Mouse (Mus musculus) heart, embryonic 16.5 days (tissue): ENCODE results near the gene Pclo. TPM values are rescaled to one million over a fixed set of nuclear protein-coding genes. Genes with fewer than 3 reads are reported as not detected.
A peak's percentile ranks its signal among the peaks of the same experiment; 100 is the strongest.
"Not testable (repeated sequence)": the region's sequence is repeated elsewhere in the genome, so short reads cannot be mapped to it uniquely, and the experiment has no call there.

ENCODE experiments used
- ATAC-seq: fragments of 200-750 bp; cut with Nextera tagmentation; replicated peaks from 2 replicates; pipeline ENCODE4 v1.8.0; 2017; ENCODE audit warnings: moderate number of reproducible peaks; ENCODE audit not compliant: insufficient read depth, low FRiP score; ENCODE audit errors: extremely low read depth
- H3K27ac ChIP-seq: fragments of 300-500 bp; sonication (generic); 2 replicates; pipeline ENCODE4 v1.5.1; 2014; ENCODE audit warnings: mild to moderate bottlenecking, low read length, control low read depth, moderate library complexity
- H3K27me3 ChIP-seq: fragments of 300-500 bp; sonication (generic); 2 replicates; pipeline ENCODE4 v1.6.1; 2014; ENCODE audit warnings: low read length, mixed read lengths; ENCODE audit not compliant: control insufficient read depth, insufficient read depth
- H3K36me3 ChIP-seq: fragments of 300-500 bp; sonication (generic); 2 replicates; pipeline ENCODE4 v1.6.1; 2014; ENCODE audit not compliant: control insufficient read depth, insufficient read depth
- H3K4me1 ChIP-seq: fragments of 300-500 bp; sonication (generic); 2 replicates; pipeline ENCODE4 v1.6.1; 2014; ENCODE audit warnings: low read length, mixed read lengths; ENCODE audit not compliant: control insufficient read depth, insufficient read depth
- H3K4me2 ChIP-seq: fragments of 300-500 bp; sonication (generic); 2 replicates; pipeline ENCODE4 v1.6.1; 2014; ENCODE audit warnings: low read depth, mild to moderate bottlenecking, control low read depth, low read length
- H3K4me3 ChIP-seq: fragments of 300-500 bp; sonication (generic); 2 replicates; pipeline ENCODE4 v1.5.1; 2014; ENCODE audit warnings: mild to moderate bottlenecking, control low read depth, low read length
- H3K9ac ChIP-seq: fragments of 300-500 bp; sonication (generic); 2 replicates; pipeline ENCODE4 v1.6.1; 2014; ENCODE audit warnings: low read length, control low read depth
- H3K9me3 ChIP-seq: fragments of 300-500 bp; sonication (generic); replicated peaks from 2 replicates; pipeline ENCODE4 v1.6.1; 2016; ENCODE audit warnings: low read length; ENCODE audit not compliant: control insufficient read depth
- WGBS: fragments of 180-500 bp; shearing (Covaris S2); extraction: QIAGEN DNeasy Blood & Tissue Kit; methylation state at CpG from one replicate; pipeline ENCODE4 v1.1.7; 2014; 5-methylcytosine and 5-hydroxymethylcytosine counted together
- polyA plus RNA-seq: library from polyadenylated mRNA; unstranded; fragments of >200 nt; fragmentation: Nextera tagmentation; extraction: Ambion mirVana; gene quantifications from 2 replicates; pipeline ENCODE4 v1.2.1, GENCODE M21; 2015

Gene Pclo
- polyA plus RNA-seq, 1 experiment from 2014 or later: 0.17 TPM

- Histone ChIP-seq H3K4me3 (no peak overlapping the region), H3K9me3 (no peaks in the 10 kb centered on the region), H3K9ac (no peak overlapping the region), H3K27me3 (no peaks in the 10 kb centered on the region), H3K4me2 (no peak overlapping the region), H3K36me3 (no peaks in the 10 kb centered on the region), H3K27ac (no peak overlapping the region), H3K4me1 (no peaks in the 10 kb centered on the region)
- 53% methylated on average over 4 of the region's 4 CpGs for WGBS
- no peak for ATAC-seq
Measured at GRCm38 (mm10) chr5:14834155-14834991, 319.7 kb downstream of the Pclo start.

DNA sequence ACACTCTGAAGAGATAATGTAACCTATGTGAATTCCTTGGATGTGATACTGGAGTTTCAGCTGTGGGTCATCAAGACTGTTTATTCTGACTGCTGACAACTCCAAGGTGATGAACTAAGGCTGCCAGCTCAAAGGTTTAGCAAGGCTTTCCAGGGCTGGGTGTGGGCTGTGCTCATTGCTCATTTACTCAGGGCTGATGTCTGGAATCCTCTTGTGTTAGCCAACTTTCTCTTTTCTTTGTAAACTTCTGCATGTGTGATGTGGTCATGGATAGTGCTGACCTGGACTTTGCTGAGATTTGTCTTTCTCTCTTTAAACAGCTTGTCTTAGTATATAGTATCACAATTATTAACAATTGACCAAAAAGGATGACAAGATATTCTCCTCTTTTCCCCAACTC is 338.9 kb downstream of the Pclo start:
- H3K9ac ChIP-seq: no peak overlapping the region
- no peaks in the 10 kb centered on the region for H3K4me1 ChIP-seq
- H3K4me3 ChIP-seq: no peak overlapping the region
- no peak for ATAC-seq
- H3K9me3 ChIP-seq: peaks cover 5% of the 10 kb centered on the region
- H3K27me3 ChIP-seq: no peaks in the 10 kb centered on the region
- H3K36me3 ChIP-seq: no peaks in the 10 kb centered on the region
- H3K27ac ChIP-seq: no peak overlapping the region
- H3K4me2 ChIP-seq: no peak overlapping the region

GRCm38 (mm10) chr5:14885291-14885690 is 370.6 kb downstream of the Pclo start:
- not testable (repeated sequence) for H3K4me3 ChIP-seq, H3K9ac ChIP-seq, H3K4me1 ChIP-seq, H3K36me3 ChIP-seq, H3K4me2 ChIP-seq, H3K27me3 ChIP-seq, H3K27ac ChIP-seq, H3K9me3 ChIP-seq
- peak; percentile 52 for ATAC-seq
- WGBS: 65% methylated on average over 2 of the region's 2 CpGs

- Histone ChIP-seq H3K9ac (no peak overlapping the region), H3K4me2 (no peak overlapping the region), H3K4me3 (no peak overlapping the region), H3K36me3 (no peaks in the 10 kb centered on the region), H3K27me3 (no peaks in the 10 kb centered on the region), H3K27ac (no peak overlapping the region), H3K4me1 (no peaks in the 10 kb centered on the region), H3K9me3 (0 out of 2 replicates have a peak, but pooled peaks cover 2% of the 10 kb centered on the region)
- 45% methylated on average over 3 of the region's 3 CpGs for WGBS
- ATAC-seq: no peak
Measured at GRCm38 (mm10) chr5:14892242-14892641, 377.5 kb downstream of the Pclo start.

DNA sequence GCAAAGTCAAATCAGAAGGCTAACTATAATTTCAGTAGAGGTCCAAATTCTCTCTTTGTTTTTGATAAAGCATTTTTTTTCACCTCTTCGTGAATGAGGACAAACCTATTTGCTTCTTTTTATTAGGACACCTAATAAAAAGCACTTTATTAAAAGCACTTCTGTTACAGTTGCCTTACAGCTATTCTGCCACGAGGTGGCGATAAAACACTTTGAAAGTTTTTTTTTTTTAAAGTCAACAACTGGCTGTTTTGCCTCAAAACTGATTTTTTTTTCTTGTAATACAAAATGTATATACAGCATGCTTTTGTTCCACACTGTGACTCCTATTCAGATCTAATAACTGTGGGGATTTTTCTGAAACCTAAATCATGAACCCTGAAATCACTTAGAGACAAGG is 388.8 kb downstream of the Pclo start:
- not testable (repeated sequence) for H3K4me3 ChIP-seq, H3K9ac ChIP-seq, H3K9me3 ChIP-seq, H3K4me2 ChIP-seq, H3K4me1 ChIP-seq, H3K27ac ChIP-seq, H3K27me3 ChIP-seq, H3K36me3 ChIP-seq, ATAC-seq
- 11% methylated on average over 3 of the region's 3 CpGs for WGBS
